Mouse (Mus musculus): ENCODE results near the gene Lrig2. TPM values are rescaled to one million over a fixed set of nuclear protein-coding genes. Genes with fewer than 3 reads are reported as not detected.

Gene Lrig2
- total RNA-seq, 1 experiment, result 21.7 TPM

DNA sequence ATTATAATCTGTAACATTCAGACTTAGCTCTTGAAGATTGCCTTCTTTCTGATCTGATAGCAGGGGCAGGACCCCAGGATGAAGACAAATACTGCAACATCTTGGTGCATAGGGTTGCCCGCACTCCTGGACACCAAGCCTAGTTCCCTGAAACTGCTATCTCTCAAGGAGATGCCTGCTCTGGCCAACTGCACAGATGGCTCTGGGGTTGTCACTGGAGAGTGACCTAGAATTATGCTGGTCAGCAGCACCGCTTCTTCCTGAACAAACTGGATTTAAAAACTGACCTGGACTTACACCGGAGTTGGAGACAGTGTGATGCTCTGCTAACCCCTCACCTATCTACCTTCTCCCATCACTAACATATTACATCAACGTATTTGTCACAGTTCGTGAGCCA is 155.6 kb downstream of the Lrig2 start:
- in situ Hi-C loops (cut with MboI; ENCODE audit: low sequenced_read_pairs in 2 of 2, unreplicated experiment in 2 of 2), result no loop called here
- H3K27ac ChIP-seq (ENCODE audit: insufficient read depth, low read depth, low read length, poor library complexity, severe bottlenecking), result no peak overlapping the region
- H3K4me3 ChIP-seq (ENCODE audit: insufficient read depth in 1 of 2, low read depth in 1 of 2, low read length in 2 of 2, poor library complexity in 1 of 2, severe bottlenecking in 1 of 2), result no peak overlapping the region
- no peak for DNase-seq (ENCODE audit: low read depth, low spot score)
- no peak for TF ChIP-seq HCFC1 (IDR thresholded peaks at IDR 0.05; ENCODE audit: borderline replicate concordance, insufficient read depth, low read length)
- 0 out of 4 replicates have a peak, but pooled peaks cover 0 to 2% of the 10 kb centered on the region in 2 experiments for H3K4me1 ChIP-seq (ENCODE audit: control insufficient read depth in 2 of 2, insufficient read depth in 2 of 2, low read length in 2 of 2, poor library complexity in 1 of 2)
- no peaks in the 10 kb centered on the region for H3K9me3 ChIP-seq (ENCODE audit: control insufficient read depth, insufficient read depth, low read depth, low read length)
- no peaks in the 10 kb centered on the region for H3K36me3 ChIP-seq (ENCODE audit: control insufficient read depth, insufficient read depth, low read length, poor library complexity, severe bottlenecking)
- no peak overlapping the region for H3K9ac ChIP-seq (ENCODE audit: insufficient read depth, low read depth, low read length, poor library complexity, severe bottlenecking)

DNA sequence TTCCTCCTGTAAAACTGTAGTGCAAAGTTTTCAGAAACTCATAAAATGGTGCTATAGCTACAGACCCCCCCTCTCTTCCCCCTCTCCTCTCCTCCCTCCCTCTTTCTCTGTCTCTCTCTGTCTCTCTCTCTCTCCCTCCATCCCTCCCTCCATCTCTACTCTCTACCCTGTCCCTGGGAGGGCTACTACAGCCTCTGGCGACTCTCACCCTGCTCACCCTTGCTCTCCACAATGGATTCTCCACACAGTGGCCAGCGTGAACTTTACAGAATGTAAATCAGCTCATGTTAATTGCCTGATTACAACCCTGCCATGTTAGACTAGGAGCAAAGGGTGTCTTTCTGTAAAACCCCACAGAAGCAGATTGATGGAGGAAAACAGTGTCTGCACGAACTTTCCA is 157.8 kb downstream of the Lrig2 start:
- H3K27ac ChIP-seq (ENCODE audit: insufficient read depth, low read depth, low read length, poor library complexity, severe bottlenecking), result no peak overlapping the region

DNA sequence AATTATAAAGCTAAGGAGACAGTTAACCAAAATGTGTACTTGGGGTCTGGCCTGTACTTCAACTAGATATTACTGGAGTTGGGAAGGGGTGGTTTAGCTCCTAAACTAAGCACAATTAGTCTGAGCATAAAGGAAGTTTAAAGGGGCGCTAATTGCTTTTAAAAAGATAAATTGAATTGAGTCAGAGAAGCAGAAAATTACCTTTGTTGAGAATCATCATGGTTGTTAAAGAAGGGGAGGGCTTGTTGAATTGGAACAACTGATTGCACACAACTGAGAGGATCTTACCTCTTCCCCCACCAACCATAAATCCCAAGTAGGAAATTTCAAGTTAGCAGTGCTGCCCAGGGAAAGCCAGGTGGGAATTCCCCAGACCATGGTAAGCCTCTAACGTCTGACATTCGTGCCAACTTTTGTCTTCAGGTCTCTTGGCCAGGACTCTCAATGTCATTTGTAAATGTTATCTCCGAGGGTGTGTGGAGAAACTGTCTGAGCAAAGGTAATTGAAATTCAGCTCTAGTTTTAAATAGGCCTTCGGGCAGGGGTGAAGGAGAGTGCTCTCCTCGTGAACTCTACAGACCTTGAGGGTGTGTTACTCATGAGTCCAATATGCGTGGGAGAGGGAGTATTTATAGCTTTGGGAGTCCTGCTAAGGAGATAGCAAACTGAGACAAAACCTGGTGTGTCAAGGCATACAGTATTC is 159.2 kb downstream of the Lrig2 start:
- Histone ChIP-seq H3K9me3 (ENCODE audit: control insufficient read depth, insufficient read depth, low read depth, low read length) (no peaks in the 10 kb centered on the region), H3K4me1 (ENCODE audit: control insufficient read depth in 2 of 2, insufficient read depth in 2 of 2, low read length in 2 of 2, poor library complexity in 1 of 2) (no peaks in the 10 kb centered on the region), H3K4me3 (ENCODE audit: insufficient read depth in 1 of 2, low read depth in 1 of 2, low read length in 2 of 2, poor library complexity in 1 of 2, severe bottlenecking in 1 of 2) (no peak overlapping the region), H3K27ac (ENCODE audit: insufficient read depth, low read depth, low read length, poor library complexity, severe bottlenecking) (no peak overlapping the region), H3K36me3 (ENCODE audit: control insufficient read depth, insufficient read depth, low read length, poor library complexity, severe bottlenecking) (no peaks in the 10 kb centered on the region), H3K9ac (ENCODE audit: insufficient read depth, low read depth, low read length, poor library complexity, severe bottlenecking) (no peak overlapping the region)
- no peak for DNase-seq (ENCODE audit: low read depth, low spot score)
- in situ Hi-C loops (cut with MboI; ENCODE audit: low sequenced_read_pairs in 2 of 2, unreplicated experiment in 2 of 2), result no loop called here
- no peak for TF ChIP-seq MAFK (IDR thresholded peaks at IDR 0.05; ENCODE audit: insufficient read depth, low read depth, low read length)
- no peak for TF ChIP-seq HCFC1 (IDR thresholded peaks at IDR 0.05; ENCODE audit: borderline replicate concordance, insufficient read depth, low read length)
- TF ChIP-seq ZNF384 (IDR thresholded peaks at IDR 0.05; ENCODE audit: low read depth, low read length), result no peak
- no peak for TF ChIP-seq ZC3H11A (IDR thresholded peaks at IDR 0.05; ENCODE audit: borderline replicate concordance, low read depth, low read length)
- TF ChIP-seq CHD2 (IDR thresholded peaks at IDR 0.05; ENCODE audit: low read depth, low read length), result no peak

More for the DNA sequence above, 157.8 kb downstream of the Lrig2 start:
- Histone ChIP-seq H3K4me1 (ENCODE audit: control insufficient read depth in 2 of 2, insufficient read depth in 2 of 2, low read length in 2 of 2, poor library complexity in 1 of 2) (no peaks in the 10 kb centered on the region), H3K4me3 (ENCODE audit: insufficient read depth in 1 of 2, low read depth in 1 of 2, low read length in 2 of 2, poor library complexity in 1 of 2, severe bottlenecking in 1 of 2) (no peak overlapping the region), H3K36me3 (ENCODE audit: control insufficient read depth, insufficient read depth, low read length, poor library complexity, severe bottlenecking) (no peaks in the 10 kb centered on the region), H3K9ac (ENCODE audit: insufficient read depth, low read depth, low read length, poor library complexity, severe bottlenecking) (no peak overlapping the region), H3K9me3 (ENCODE audit: control insufficient read depth, insufficient read depth, low read depth, low read length) (no peaks in the 10 kb centered on the region)
- in situ Hi-C loops (cut with MboI; ENCODE audit: low sequenced_read_pairs in 2 of 2, unreplicated experiment in 2 of 2), result no loop called here
- DNase-seq (ENCODE audit: low read depth, low spot score), result no peak
- TF ChIP-seq ZNF384 (IDR thresholded peaks at IDR 0.05; ENCODE audit: low read depth, low read length) (no peak), CHD2 (IDR thresholded peaks at IDR 0.05; ENCODE audit: low read depth, low read length) (no peak)

DNA sequence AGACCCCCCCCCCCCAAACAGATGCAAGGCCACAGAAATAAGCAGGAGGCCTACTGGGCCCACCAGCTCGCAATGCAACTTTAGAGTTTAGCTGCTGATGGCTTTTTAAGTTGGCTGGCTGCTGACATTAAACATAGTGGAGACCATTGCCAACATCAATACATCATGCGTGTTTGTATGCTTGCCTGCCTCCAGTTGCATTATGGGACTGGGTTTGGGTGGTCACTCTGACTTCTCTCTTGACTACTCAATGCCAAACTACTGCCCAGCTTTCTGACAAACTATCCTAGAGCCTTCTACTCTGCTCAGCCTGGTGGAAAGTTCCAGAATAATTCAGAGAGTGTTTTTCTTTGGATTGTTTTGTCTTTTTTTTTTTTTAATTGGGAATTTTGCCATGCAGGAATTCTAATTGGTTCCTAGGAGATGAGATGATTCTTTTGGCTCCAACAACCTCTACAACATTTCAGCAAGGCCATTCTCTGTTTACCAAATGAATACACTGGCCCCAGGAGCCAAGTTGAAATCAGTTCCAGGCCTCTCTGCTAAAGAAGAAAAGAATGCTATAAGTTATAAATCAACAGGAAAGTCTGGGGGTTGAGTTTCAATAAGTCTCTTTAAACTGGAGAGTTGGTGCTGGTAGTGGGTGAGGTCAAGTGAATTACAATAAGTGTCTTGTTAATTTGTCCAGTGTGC is 161.3 kb downstream of the Lrig2 start:
- no peak for DNase-seq (ENCODE audit: low read depth, low spot score)
- Histone ChIP-seq H3K36me3 (ENCODE audit: control insufficient read depth, insufficient read depth, low read length, poor library complexity, severe bottlenecking) (no peaks in the 10 kb centered on the region), H3K27ac (ENCODE audit: insufficient read depth, low read depth, low read length, poor library complexity, severe bottlenecking) (no peak overlapping the region), H3K4me3 (ENCODE audit: insufficient read depth in 1 of 2, low read depth in 1 of 2, low read length in 2 of 2, poor library complexity in 1 of 2, severe bottlenecking in 1 of 2) (no peak overlapping the region), H3K4me1 (ENCODE audit: control insufficient read depth in 2 of 2, insufficient read depth in 2 of 2, low read length in 2 of 2, poor library complexity in 1 of 2) (no peaks in the 10 kb centered on the region), H3K9ac (ENCODE audit: insufficient read depth, low read depth, low read length, poor library complexity, severe bottlenecking) (no peak overlapping the region), H3K9me3 (ENCODE audit: control insufficient read depth, insufficient read depth, low read depth, low read length) (no peaks in the 10 kb centered on the region)
- in situ Hi-C loops (cut with MboI; ENCODE audit: low sequenced_read_pairs in 2 of 2, unreplicated experiment in 2 of 2), result no loop called here
- no peak for TF ChIP-seq ZNF384 (IDR thresholded peaks at IDR 0.05; ENCODE audit: low read depth, low read length)
- no peak for TF ChIP-seq ZC3H11A (IDR thresholded peaks at IDR 0.05; ENCODE audit: borderline replicate concordance, low read depth, low read length)
- TF ChIP-seq CHD2 (IDR thresholded peaks at IDR 0.05; ENCODE audit: low read depth, low read length), result no peak
- TF ChIP-seq MAFK (IDR thresholded peaks at IDR 0.05; ENCODE audit: insufficient read depth, low read depth, low read length), result no peak
- TF ChIP-seq HCFC1 (IDR thresholded peaks at IDR 0.05; ENCODE audit: borderline replicate concordance, insufficient read depth, low read length), result no peak

DNA sequence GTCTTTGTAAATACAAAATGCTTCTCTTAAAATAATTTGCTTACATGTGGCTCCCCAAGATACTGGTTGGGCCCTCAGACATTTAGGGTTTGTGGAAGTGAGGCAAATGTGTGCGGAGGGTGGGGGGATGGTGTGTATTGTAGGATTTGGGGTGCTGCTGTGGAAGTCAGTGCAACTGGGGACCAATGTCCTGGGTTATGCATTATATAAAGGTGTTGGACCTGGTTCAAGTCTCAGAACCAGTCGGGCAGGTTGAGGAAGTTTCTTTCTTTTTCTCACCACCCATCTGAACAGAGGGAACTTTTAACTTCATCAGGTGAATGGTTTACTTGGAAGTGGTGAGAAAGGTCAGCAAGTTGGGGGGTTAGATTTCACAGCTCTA is 161.9 kb downstream of the Lrig2 start:
- no peaks in the 10 kb centered on the region for H3K9me3 ChIP-seq (ENCODE audit: control insufficient read depth, insufficient read depth, low read depth, low read length)
- DNase-seq (ENCODE audit: low read depth, low spot score), result no peak
- in situ Hi-C loops (cut with MboI; ENCODE audit: low sequenced_read_pairs in 2 of 2, unreplicated experiment in 2 of 2), result no loop called here
- H3K9ac ChIP-seq (ENCODE audit: insufficient read depth, low read depth, low read length, poor library complexity, severe bottlenecking), result no peak overlapping the region
- TF ChIP-seq ZNF384 (IDR thresholded peaks at IDR 0.05; ENCODE audit: low read depth, low read length) (no peak), ZC3H11A (IDR thresholded peaks at IDR 0.05; ENCODE audit: borderline replicate concordance, low read depth, low read length) (no peak), MAFK (IDR thresholded peaks at IDR 0.05; ENCODE audit: insufficient read depth, low read depth, low read length) (no peak), CHD2 (IDR thresholded peaks at IDR 0.05; ENCODE audit: low read depth, low read length) (no peak), HCFC1 (IDR thresholded peaks at IDR 0.05; ENCODE audit: borderline replicate concordance, insufficient read depth, low read length) (no peak)
- H3K4me3 ChIP-seq (ENCODE audit: insufficient read depth in 1 of 2, low read depth in 1 of 2, low read length in 2 of 2, poor library complexity in 1 of 2, severe bottlenecking in 1 of 2), result no peak overlapping the region
- H3K36me3 ChIP-seq (ENCODE audit: control insufficient read depth, insufficient read depth, low read length, poor library complexity, severe bottlenecking), result no peaks in the 10 kb centered on the region
- no peaks in the 10 kb centered on the region for H3K4me1 ChIP-seq (ENCODE audit: control insufficient read depth in 2 of 2, insufficient read depth in 2 of 2, low read length in 2 of 2, poor library complexity in 1 of 2)
- H3K27ac ChIP-seq (ENCODE audit: insufficient read depth, low read depth, low read length, poor library complexity, severe bottlenecking), result no peak overlapping the region
